Mouse (Mus musculus) urinary bladder, adult 2 months (tissue): ENCODE measurements around the gene Shoc2. TPM values are rescaled to one million over a fixed set of nuclear protein-coding genes. Genes with fewer than 3 reads are reported as not detected.
"Not testable (repeated sequence)": the region's sequence is repeated elsewhere in the genome, so short reads cannot be mapped to it uniquely, and the experiment has no call there.

Source experiments
- DNase-seq: peaks from one replicate; pipeline ENCODE4 v3.0.0; 2022; ENCODE audit warnings: low spot score
- polyA plus RNA-seq: library from polyadenylated mRNA; depleted of rRNA; stranded (reverse); fragments of >200 nt; gene quantifications from 2 replicates; pipeline ENCODE4 v1.2.3, GENCODE M21; 2012; rRNA removed

Gene Shoc2
- polyA plus RNA-seq: 27.2 and 30.1 TPM in 2 replicates

GRCm38 (mm10) chr19:53943802-53944785 is at the start of gene Shoc2, which contains the start of gene Bbip1:
Gene Shoc2 (plus strand): TSS chr19:53944306.
Gene Bbip1 (minus strand): TSS chr19:53944627.
- DNase-seq: peak; percentile 87

- no peak for DNase-seq
These were observed 49.5 kb upstream of the Shoc2 start for GRCm38 (mm10) chr19:53894538-53895121.

GRCm38 (mm10) chr19:53898046-53898445 is 46.1 kb upstream of the Shoc2 start:
- DNase-seq: no peak

- no peak for DNase-seq
These were observed 45.6 kb upstream of the Shoc2 start for GRCm38 (mm10) chr19:53898498-53898897.

GRCm38 (mm10) chr19:53898970-53899900 is 44.9 kb upstream of the Shoc2 start:
- no peak for DNase-seq

GRCm38 (mm10) chr19:53899941-53900610 is 44.0 kb upstream of the Shoc2 start:
- no peak for DNase-seq

GRCm38 (mm10) chr19:53901931-53902738 is 42.0 kb upstream of the Shoc2 start:
- DNase-seq: no peak

GRCm38 (mm10) chr19:53902739-53903487 is 41.2 kb upstream of the Shoc2 start:
- peak; percentile 95 for DNase-seq

- DNase-seq: peak; percentile 54
These were observed 40.4 kb upstream of the Shoc2 start for GRCm38 (mm10) chr19:53903507-53904321.

- no peak for DNase-seq
These were observed 39.1 kb upstream of the Shoc2 start for GRCm38 (mm10) chr19:53904833-53905480.

GRCm38 (mm10) chr19:53906033-53906702 is 37.9 kb upstream of the Shoc2 start:
- DNase-seq: no peak

- DNase-seq: not testable (repeated sequence)
These were observed 37.4 kb upstream of the Shoc2 start for GRCm38 (mm10) chr19:53906703-53907070.

- no peak for DNase-seq
These were observed 29.2 kb upstream of the Shoc2 start for GRCm38 (mm10) chr19:53914950-53915349.

- no peak for DNase-seq
These were observed 24.6 kb upstream of the Shoc2 start for GRCm38 (mm10) chr19:53919541-53919940.

GRCm38 (mm10) chr19:53921996-53922395 is 22.1 kb upstream of the Shoc2 start:
- DNase-seq: not testable (repeated sequence)

GRCm38 (mm10) chr19:53925338-53925751 is 18.8 kb upstream of the Shoc2 start:
- DNase-seq: no peak

- no peak for DNase-seq
These were observed 17.4 kb upstream of the Shoc2 start for GRCm38 (mm10) chr19:53926705-53927104.

GRCm38 (mm10) chr19:53929218-53929617 is 14.9 kb upstream of the Shoc2 start:
- no peak for DNase-seq
